Mouse (Mus musculus) neural tube, embryonic 14.5 days (tissue): Measurements from ENCODE around the gene Steap3. TPM values are rescaled to one million over a fixed set of nuclear protein-coding genes. Genes with fewer than 3 reads are reported as not detected.

Source experiments
- ATAC-seq: fragments of 200-750 bp; cut with Nextera tagmentation; 2 replicates; pipeline ENCODE4 v1.8.0; 2017; ENCODE audit warnings: low read depth, mild to moderate bottlenecking, moderate TSS enrichment, moderate library complexity
- H3K27ac ChIP-seq: fragments of 300-500 bp; sonication (generic); 2 replicates; pipeline ENCODE4 v1.5.1; 2014; ENCODE audit warnings: low read depth, mild to moderate bottlenecking, control low read depth, low read length, moderate library complexity, mixed read lengths
- H3K27me3 ChIP-seq: fragments of 300-500 bp; sonication (generic); 2 replicates; pipeline ENCODE4 v1.6.1; 2014; ENCODE audit warnings: low read length; ENCODE audit not compliant: control insufficient read depth, insufficient read depth
- H3K36me3 ChIP-seq: fragments of 300-500 bp; sonication (generic); 2 replicates; pipeline ENCODE4 v1.6.1; 2014; ENCODE audit warnings: low read length, mixed read lengths; ENCODE audit not compliant: control insufficient read depth, insufficient read depth
- H3K4me1 ChIP-seq: fragments of 300-500 bp; sonication (generic); 2 replicates; pipeline ENCODE4 v1.6.1; 2014; ENCODE audit warnings: low read length; ENCODE audit not compliant: control insufficient read depth, insufficient read depth
- H3K4me2 ChIP-seq: fragments of 300-500 bp; sonication (generic); 2 replicates; pipeline ENCODE4 v1.6.1; 2014; ENCODE audit warnings: mild to moderate bottlenecking, low read depth, low read length, control low read depth
- H3K4me3 ChIP-seq: fragments of 300-500 bp; sonication (generic); 2 replicates; pipeline ENCODE4 v1.5.1; 2014; ENCODE audit warnings: low read depth, low read length, control low read depth, mixed read lengths
- H3K9ac ChIP-seq: fragments of 300-500 bp; sonication (generic); replicated peaks from 2 replicates; pipeline ENCODE4 v1.6.1; 2014; ENCODE audit warnings: low read depth, mild to moderate bottlenecking, control low read depth, low read length, mixed read lengths
- H3K9me3 ChIP-seq: fragments of 300-500 bp; sonication (generic); 2 replicates; pipeline ENCODE4 v1.6.1; 2016; ENCODE audit warnings: low read length; ENCODE audit not compliant: control insufficient read depth
- WGBS: fragments of 180-500 bp; shearing (Covaris S2); extraction: QIAGEN DNeasy Blood & Tissue Kit; methylation state at CpG from one replicate; pipeline ENCODE4 v1.1.7; 2014; 5-methylcytosine and 5-hydroxymethylcytosine counted together
- polyA plus RNA-seq: library from polyadenylated mRNA; unstranded; fragments of >200 nt; fragmentation: Nextera tagmentation; extraction: Ambion mirVana; gene quantifications from 2 replicates; pipeline ENCODE4 v1.2.1, GENCODE M21; 2014

Gene Steap3
- polyA plus RNA-seq, 1 experiment from 2014 or later = 1.7 TPM

- Histone ChIP-seq H3K4me2 (no peak overlapping the region), H3K27me3 (no peaks in the 10 kb centered on the region), H3K36me3 (no peaks in the 10 kb centered on the region), H3K4me3 (no peak overlapping the region), H3K9me3 (no peaks in the 10 kb centered on the region), H3K27ac (no peak overlapping the region), H3K4me1 (no peaks in the 10 kb centered on the region), H3K9ac (no peak overlapping the region)
- no peak for ATAC-seq
- 92% methylated on average over 8 of the region's 8 CpGs for WGBS
Observed at GRCm38 (mm10) chr1:120246946-120247345, 25.6 kb downstream of the Steap3 start.

DNA sequence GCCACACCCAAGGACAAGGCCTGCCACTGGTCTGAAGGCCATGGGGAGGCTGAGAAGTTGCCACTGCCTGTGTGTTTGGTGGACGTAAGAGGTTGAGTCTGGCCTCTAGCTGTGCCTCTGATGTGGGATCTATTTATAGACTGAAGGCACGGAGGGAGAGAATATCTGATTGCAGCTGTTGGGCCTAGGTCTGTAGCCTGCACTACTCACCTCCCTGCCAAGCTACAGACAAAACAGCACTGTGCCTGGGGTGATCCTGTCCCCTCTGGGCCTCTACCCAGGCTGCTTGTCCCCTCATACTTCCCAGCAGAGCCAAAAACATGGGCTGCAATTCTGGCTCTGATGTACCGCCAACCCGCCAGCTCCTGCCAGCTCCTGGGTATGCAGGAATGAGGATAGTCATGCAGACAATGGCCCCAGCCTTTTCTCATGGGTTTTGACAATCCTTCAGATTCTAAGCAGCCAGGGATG is 26.8 kb downstream of the Steap3 start:
- Histone ChIP-seq H3K27ac (no peak overlapping the region), H3K9me3 (no peaks in the 10 kb centered on the region), H3K4me1 (no peaks in the 10 kb centered on the region), H3K4me3 (no peak overlapping the region), H3K4me2 (no peak overlapping the region), H3K27me3 (no peaks in the 10 kb centered on the region), H3K9ac (no peak overlapping the region), H3K36me3 (no peaks in the 10 kb centered on the region)
- 0 out of 2 replicates have a peak, but pooled peaks have one; percentile 21 for ATAC-seq
- WGBS = 54% methylated on average over 4 of the region's 4 CpGs

DNA sequence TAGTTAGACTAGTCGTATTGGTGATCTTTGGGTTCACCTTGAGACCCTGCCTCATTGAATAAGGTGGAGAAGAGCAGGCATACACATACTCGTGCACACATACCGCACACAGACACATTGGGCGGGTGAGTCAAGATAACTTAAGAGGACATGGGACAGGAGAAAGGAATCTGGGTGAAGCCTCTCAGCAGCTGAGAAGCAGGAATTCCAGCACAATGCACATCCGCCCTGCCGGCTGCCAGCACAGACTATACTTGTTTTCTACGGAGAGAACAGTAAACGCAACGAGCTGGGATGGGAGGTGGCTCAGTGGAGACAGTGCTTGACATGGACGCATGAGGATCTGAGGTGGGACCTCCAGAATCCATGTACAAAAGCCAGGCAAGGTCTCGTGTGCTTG is 27.9 kb downstream of the Steap3 start:
- H3K27ac ChIP-seq = no peak overlapping the region
- no peaks in the 10 kb centered on the region for H3K4me1 ChIP-seq
- no peak overlapping the region for H3K4me3 ChIP-seq
- H3K36me3 ChIP-seq = no peaks in the 10 kb centered on the region
- H3K27me3 ChIP-seq = no peaks in the 10 kb centered on the region
- H3K9me3 ChIP-seq = no peaks in the 10 kb centered on the region
- H3K9ac ChIP-seq = no peak overlapping the region
- no peak for ATAC-seq
- WGBS = 87% methylated on average over 11 of the region's 11 CpGs
- no peak overlapping the region for H3K4me2 ChIP-seq

DNA sequence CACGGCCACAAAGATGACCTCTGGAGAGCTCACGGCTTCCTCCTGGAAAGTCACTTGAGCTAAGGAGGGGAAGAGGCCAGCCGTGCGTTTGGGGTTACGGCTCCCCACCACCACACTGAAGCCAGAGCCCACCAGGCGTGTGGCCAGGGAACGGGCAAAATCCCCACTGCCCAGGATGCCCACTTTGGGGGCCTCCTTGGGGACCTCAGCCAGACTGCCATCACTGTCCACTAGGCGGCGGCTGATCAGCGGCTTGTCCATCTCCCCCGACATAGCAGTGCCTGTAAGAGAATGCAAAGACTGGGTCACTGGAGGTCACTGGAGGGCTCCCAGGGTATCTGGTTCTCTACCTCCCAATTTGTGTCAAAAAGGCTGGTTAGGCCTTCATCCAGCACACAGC is 28.5 kb downstream of the Steap3 start:
- Histone ChIP-seq H3K9me3 (no peaks in the 10 kb centered on the region), H3K36me3 (no peaks in the 10 kb centered on the region), H3K27ac (no peak overlapping the region), H3K9ac (no peak overlapping the region), H3K4me2 (no peak overlapping the region), H3K4me3 (no peak overlapping the region), H3K4me1 (no peaks in the 10 kb centered on the region), H3K27me3 (no peaks in the 10 kb centered on the region)
- 73% methylated on average over 11 of the region's 11 CpGs for WGBS
- no peak for ATAC-seq

GRCm38 (mm10) chr1:120237068-120237467 is 35.4 kb downstream of the Steap3 start:
- no peak for ATAC-seq
- Histone ChIP-seq H3K27me3 (no peaks in the 10 kb centered on the region), H3K4me2 (no peak overlapping the region), H3K27ac (no peak overlapping the region), H3K9me3 (no peaks in the 10 kb centered on the region), H3K9ac (no peak overlapping the region), H3K36me3 (no peaks in the 10 kb centered on the region), H3K4me1 (no peaks in the 10 kb centered on the region), H3K4me3 (no peak overlapping the region)
- 95% methylated on average over 1 of the region's 1 CpGs for WGBS

DNA sequence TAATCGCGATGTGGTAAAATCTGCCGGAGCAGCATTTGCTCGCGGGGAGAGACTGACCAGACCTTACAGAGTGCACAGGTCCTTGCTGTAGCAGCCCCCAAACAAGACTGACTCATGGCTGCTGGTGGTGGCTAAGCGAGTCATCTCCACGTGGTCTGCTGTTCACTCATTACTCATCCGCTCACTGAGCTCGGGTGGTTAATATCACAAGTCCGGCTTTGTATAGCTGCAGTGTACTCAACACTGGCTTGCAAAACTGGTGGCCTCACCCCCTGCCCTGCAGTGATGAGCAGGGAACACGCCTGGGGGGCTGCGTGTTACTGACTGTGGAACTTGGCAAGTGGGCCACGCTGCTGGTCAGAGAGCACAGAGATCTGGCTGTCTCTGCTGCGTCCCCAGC is 36.1 kb downstream of the Steap3 start:
- Histone ChIP-seq H3K9ac (no peak overlapping the region), H3K9me3 (no peaks in the 10 kb centered on the region), H3K4me3 (no peak overlapping the region), H3K4me2 (no peak overlapping the region), H3K27ac (no peak overlapping the region), H3K36me3 (no peaks in the 10 kb centered on the region), H3K27me3 (no peaks in the 10 kb centered on the region), H3K4me1 (no peaks in the 10 kb centered on the region)
- ATAC-seq = no peak
- 82% methylated on average over 14 of the region's 14 CpGs for WGBS

DNA sequence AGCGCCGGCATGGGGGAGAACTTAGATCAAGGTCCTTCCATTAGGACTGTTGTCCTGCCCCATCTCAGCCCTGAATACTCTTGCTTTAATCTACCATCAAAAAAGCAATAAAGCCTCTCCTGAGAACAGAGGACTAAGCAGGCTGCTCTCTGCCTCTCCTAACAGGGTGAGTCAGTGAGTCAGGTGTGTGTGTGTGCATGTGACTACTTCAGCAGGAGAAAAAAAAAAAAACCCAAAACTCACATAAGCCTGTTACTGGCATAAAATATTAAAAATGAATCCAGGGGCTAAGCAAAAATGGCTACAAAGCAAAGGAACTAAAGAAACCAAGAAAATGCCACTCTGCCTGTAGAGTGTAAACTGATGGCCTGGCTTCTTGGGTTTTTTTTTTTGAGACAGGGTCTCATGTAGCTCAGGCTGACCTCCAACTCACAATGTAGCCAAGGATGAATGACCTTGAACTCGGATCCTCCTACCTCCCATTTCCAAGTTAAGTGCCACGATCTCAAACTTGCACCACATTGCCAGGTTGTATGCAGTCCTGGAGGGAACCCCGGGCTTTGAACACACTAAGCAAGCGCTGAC is 36.8 kb downstream of the Steap3 start:
- Histone ChIP-seq H3K4me2 (no peak overlapping the region), H3K9ac (no peak overlapping the region), H3K9me3 (no peaks in the 10 kb centered on the region), H3K4me3 (no peak overlapping the region), H3K27me3 (no peaks in the 10 kb centered on the region), H3K27ac (no peak overlapping the region), H3K36me3 (no peaks in the 10 kb centered on the region), H3K4me1 (no peaks in the 10 kb centered on the region)
- no peak for ATAC-seq
- WGBS = 92% methylated on average over 6 of the region's 6 CpGs

- WGBS = 85% methylated on average over 6 of the region's 6 CpGs
- Histone ChIP-seq H3K27ac (no peak overlapping the region), H3K9me3 (no peaks in the 10 kb centered on the region), H3K4me2 (no peak overlapping the region), H3K4me3 (no peak overlapping the region), H3K27me3 (no peaks in the 10 kb centered on the region), H3K4me1 (no peaks in the 10 kb centered on the region), H3K9ac (no peak overlapping the region), H3K36me3 (no peaks in the 10 kb centered on the region)
- no peak for ATAC-seq
Observed at GRCm38 (mm10) chr1:120232170-120232569, 40.3 kb downstream of the Steap3 start.

GRCm38 (mm10) chr1:120231334-120231733 is 41.2 kb downstream of the Steap3 start:
- Histone ChIP-seq H3K9ac (no peak overlapping the region), H3K4me3 (no peak overlapping the region), H3K4me1 (no peaks in the 10 kb centered on the region), H3K27me3 (no peaks in the 10 kb centered on the region), H3K36me3 (no peaks in the 10 kb centered on the region), H3K9me3 (no peaks in the 10 kb centered on the region), H3K27ac (no peak overlapping the region), H3K4me2 (no peak overlapping the region)
- ATAC-seq = peak; percentile 60
- 47% methylated on average over 6 of the region's 6 CpGs for WGBS
